Mouse (Mus musculus): Measurements from ENCODE around the gene D130043K22Rik. TPM values are rescaled to one million over a fixed set of nuclear protein-coding genes. Genes with fewer than 3 reads are reported as not detected.

Gene D130043K22Rik
- polyA plus RNA-seq, 3 experiments from 2014 or later: 0.34 to 0.41 TPM; not detected in 1

Other genes with a start within 250 kb of the D130043K22Rik start
- under 1 TPM in 1 of 3 experiments, not detected in 2; 0.70 TPM for gene Armh2, start 103.9 kb upstream of the D130043K22Rik start, polyA plus RNA-seq (2017; shearing (Covaris generic))
- gene Gmnn, start 83.2 kb upstream of the D130043K22Rik start, polyA plus RNA-seq (2017; shearing (Covaris generic)): 100 to 1,000 TPM in 1 of 3 experiments, 10 to 100 TPM in 2; 25.5 to 101 (median 26.7) TPM
- gene BC005537, start 43.5 kb upstream of the D130043K22Rik start, polyA plus RNA-seq (2017; shearing (Covaris generic)): 10 to 100 TPM; 40.8 to 54.9 (median 47.8) TPM
- gene Acot13, start 13.6 kb upstream of the D130043K22Rik start, polyA plus RNA-seq (2017; shearing (Covaris generic)): 10 to 100 TPM; 55.2 to 89.6 (median 75.2) TPM
- 10 to 100 TPM; 18.5 to 22.5 (median 21.3) TPM for gene Tdp2, start 13.5 kb upstream of the D130043K22Rik start, polyA plus RNA-seq (2017; shearing (Covaris generic))
- gene Aldh5a1, start 92.5 kb downstream of the D130043K22Rik start, polyA plus RNA-seq (2017; shearing (Covaris generic)): under 1 TPM; 0.11 to 0.68 (median 0.57) TPM
- gene Gpld1, start 98.0 kb downstream of the D130043K22Rik start, polyA plus RNA-seq (2017; shearing (Covaris generic)): 1 to 10 TPM; 1.0 to 3.3 (median 1.9) TPM
- 1 to 10 TPM; 5.0 to 6.5 (median 5.5) TPM for gene Mrs2, start 175.2 kb downstream of the D130043K22Rik start, polyA plus RNA-seq (2017; shearing (Covaris generic))
- not detected for gene Dcdc2a, start 210.9 kb downstream of the D130043K22Rik start, polyA plus RNA-seq (2017; shearing (Covaris generic))